In the genomic region with DNA sequence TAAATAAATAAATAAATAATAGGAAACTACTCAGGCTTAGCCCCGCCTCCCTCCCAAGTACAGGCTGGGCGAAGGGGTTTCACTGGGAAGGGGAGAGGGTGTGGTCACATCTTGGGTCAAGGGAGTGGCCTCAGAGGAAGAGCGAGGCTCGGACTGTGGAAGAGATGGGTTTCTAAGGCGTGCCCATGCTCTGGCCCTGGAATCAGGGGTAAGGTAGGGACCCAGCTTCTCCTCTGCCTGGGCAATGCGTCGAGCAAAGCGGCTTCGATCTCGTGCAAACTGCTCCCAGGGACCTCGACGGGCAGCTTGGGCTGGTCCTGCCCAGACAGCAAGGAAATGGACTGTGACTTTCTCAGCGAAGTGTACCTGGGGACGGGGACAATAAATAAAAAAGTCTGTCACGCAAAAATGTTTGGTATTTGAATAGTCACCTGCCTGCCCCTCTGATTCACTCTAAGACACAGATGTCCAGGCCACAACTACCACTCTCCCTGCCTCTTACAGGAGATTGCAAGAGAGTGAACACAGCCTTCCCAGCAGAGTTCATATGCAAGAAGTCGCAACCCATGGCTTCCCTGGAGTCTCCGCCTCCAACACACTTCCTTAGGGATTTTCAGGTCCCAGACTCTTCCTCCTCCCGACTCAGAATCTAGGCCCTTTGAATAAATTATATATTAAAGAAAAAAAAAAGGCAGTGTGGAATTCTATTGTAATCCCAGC, we compare ENCODE assay signal across 8 mouse cellular contexts. TPM values are rescaled to one million over a fixed set of nuclear protein-coding genes. Genes with fewer than 3 reads are reported as not detected.
DNase-seq lines count a peak whose midpoint lies in the region; ATAC-seq lines count a peak whose summit lies in the region.

No protein-coding gene starts in this region.

- peak overlapping the region; percentile 23 for H3K27ac ChIP-seq in heart, embryonic 11.5 days (ENCODE audit: low read depth, low read length)
- H3K27ac ChIP-seq in embryonic facial prominence, embryonic 14.5 days (replicated peaks; ENCODE audit: low read depth, low read length): no peak overlapping the region

- no peak for DNase-seq in heart, postnatal 14 days
- DNase-seq in ES-CJ7 (ENCODE audit: low read depth, low spot score): peak; percentile 82
- DNase-seq in embryonic facial prominence, embryonic 14.5 days (ENCODE audit: low spot score): no peak
- peak; percentile 80 for DNase-seq in liver
- no peak for DNase-seq in right cerebral cortex, postnatal 25 days
- DNase-seq in cerebellum, adult 18-20 months: no peak
- no peak for DNase-seq in frontal cortex, postnatal 10 days (ENCODE audit: low spot score in 2 of 2)

- H3K9me3 ChIP-seq in heart, embryonic 11.5 days (replicated peaks; ENCODE audit: control insufficient read depth, low read length): no peaks in the 10 kb centered on the region
- H3K9me3 ChIP-seq in embryonic facial prominence, embryonic 14.5 days (ENCODE audit: control insufficient read depth, low read length): no peaks in the 10 kb centered on the region

- no peaks in the 10 kb centered on the region for H3K27me3 ChIP-seq in heart, embryonic 11.5 days (ENCODE audit: control insufficient read depth, insufficient read depth, low read length)
- no peaks in the 10 kb centered on the region for H3K27me3 ChIP-seq in embryonic facial prominence, embryonic 14.5 days (replicated peaks; ENCODE audit: control insufficient read depth, insufficient read depth, low read length)

- H3K36me3 ChIP-seq in heart, embryonic 11.5 days (ENCODE audit: control insufficient read depth, insufficient read depth, low read length): no peaks in the 10 kb centered on the region
- H3K36me3 ChIP-seq in embryonic facial prominence, embryonic 14.5 days (ENCODE audit: control insufficient read depth, insufficient read depth, low read length): peaks cover 10% of the 10 kb centered on the region; the same call in 1 of the 2 replicates

- 58% methylated on average over 18 of the region's 18 CpGs for WGBS in heart, embryonic 11.5 days (ENCODE audit: insufficient replicate concordance)
- 67% methylated on average over 18 of the region's 18 CpGs for WGBS in embryonic facial prominence, embryonic 14.5 days

- no peak for ATAC-seq in heart, embryonic 11.5 days (replicated peaks; ENCODE audit: insufficient number of reproducible peaks, low FRiP score, low TSS enrichment)
- ATAC-seq in embryonic facial prominence, embryonic 14.5 days (ENCODE audit: low read depth): no peak

- H3K4me2 ChIP-seq in heart, embryonic 11.5 days: peak overlapping the region; percentile 64
- H3K4me2 ChIP-seq in embryonic facial prominence, embryonic 14.5 days (ENCODE audit: low read depth, low read length): peak overlapping the region; percentile 13

- peak overlapping the region; percentile 57 for H3K4me3 ChIP-seq in heart, embryonic 11.5 days (ENCODE audit: low read depth, low read length)
- no peak overlapping the region for H3K4me3 ChIP-seq in embryonic facial prominence, embryonic 14.5 days (ENCODE audit: low read depth, low read length)

- H3K9ac ChIP-seq in heart, embryonic 11.5 days (ENCODE audit: low read depth, low read length): peak overlapping the region; percentile 73
- H3K9ac ChIP-seq in embryonic facial prominence, embryonic 14.5 days (ENCODE audit: low read depth, low read length): no peak overlapping the region

- H3K4me1 ChIP-seq in heart, embryonic 11.5 days (ENCODE audit: control insufficient read depth, insufficient read depth, low read length): peaks cover 14% of the 10 kb centered on the region
- H3K4me1 ChIP-seq in embryonic facial prominence, embryonic 14.5 days (ENCODE audit: control insufficient read depth, insufficient read depth, low read length): peaks cover 17% of the 10 kb centered on the region

- intact Hi-C loops in heart, postnatal 14 days (cut with DNase I): loop anchor here (2.0 kb wide), 1 partner anchor 48 kb away; no protein-coding TSS in a partner anchor

RNA-seq across cellular contexts. Expression of gene Ppp1r15a, which starts 3.0 kb away (rescaled TPM):
- 28.5 and 28.8 TPM in 2 replicates for polyA plus RNA-seq in heart, embryonic 11.5 days (2014; fragmentation: Nextera tagmentation; extraction: Ambion mirVana)
- total RNA-seq in heart, postnatal 14 days (2021): 10 to 100 TPM; 21.7 to 32.8 TPM
- 20.7 and 21.9 TPM in 2 replicates for polyA plus RNA-seq in embryonic facial prominence, embryonic 14.5 days (2014; fragmentation: Nextera tagmentation; extraction: Ambion mirVana)

RNA-seq across cellular contexts. Expression of gene Plekha4, which starts 3.0 kb away (rescaled TPM):
- 1.1 TPM in 2 replicates for polyA plus RNA-seq in heart, embryonic 11.5 days (2014; fragmentation: Nextera tagmentation; extraction: Ambion mirVana)
- 1 to 10 TPM; 1.9 to 2.1 TPM for total RNA-seq in heart, postnatal 14 days (2021)
- polyA plus RNA-seq in embryonic facial prominence, embryonic 14.5 days (2014; fragmentation: Nextera tagmentation; extraction: Ambion mirVana): 6.8 and 7.3 TPM in 2 replicates

RNA-seq across cellular contexts. Expression of gene Nucb1, which starts 12.9 kb away (rescaled TPM):
- polyA plus RNA-seq in heart, embryonic 11.5 days (2014; fragmentation: Nextera tagmentation; extraction: Ambion mirVana): 165 and 186 TPM in 2 replicates
- 100 to 1,000 TPM; 116 to 137 TPM for total RNA-seq in heart, postnatal 14 days (2021)
- polyA plus RNA-seq in embryonic facial prominence, embryonic 14.5 days (2014; fragmentation: Nextera tagmentation; extraction: Ambion mirVana): 209 and 236 TPM in 2 replicates

RNA-seq across cellular contexts. Expression of gene Hsd17b14, which starts 31.6 kb away (rescaled TPM):
- 0.31 and 1.5 TPM in 2 replicates for polyA plus RNA-seq in heart, embryonic 11.5 days (2014; fragmentation: Nextera tagmentation; extraction: Ambion mirVana)
- total RNA-seq in heart, postnatal 14 days (2021): under 1 TPM; 0.19 to 0.39 TPM
- polyA plus RNA-seq in embryonic facial prominence, embryonic 14.5 days (2014; fragmentation: Nextera tagmentation; extraction: Ambion mirVana): 0.77 and 1.0 TPM in 2 replicates

RNA-seq across cellular contexts. Expression of gene Dhdh, which starts 34.5 kb away (rescaled TPM):
- 4.6 and 4.9 TPM in 2 replicates for polyA plus RNA-seq in heart, embryonic 11.5 days (2014; fragmentation: Nextera tagmentation; extraction: Ambion mirVana)
- 1 to 10 TPM; 4.5 to 6.0 TPM for total RNA-seq in heart, postnatal 14 days (2021)
- 2.5 and 3.2 TPM in 2 replicates for polyA plus RNA-seq in embryonic facial prominence, embryonic 14.5 days (2014; fragmentation: Nextera tagmentation; extraction: Ambion mirVana)

Comparison
In these comparisons a context has a peak if more than half of its experiments do, and no peak if none do; other contexts are left out.
1. DNase-seq: peak in ES-CJ7 (single experiment) and liver (single experiment); none in heart, postnatal 14 days (0 of 2), embryonic facial prominence, embryonic 14.5 days (single experiment), right cerebral cortex, postnatal 25 days (single experiment), cerebellum, adult 18-20 months (0 of 2) and frontal cortex, postnatal 10 days (0 of 2).